Mouse (Mus musculus) intestine, embryonic 16.5 days (tissue): ENCODE results near the gene Bhlhe23. TPM values are rescaled to one million over a fixed set of nuclear protein-coding genes. Genes with fewer than 3 reads are reported as not detected.

ENCODE experiments used
- polyA plus RNA-seq: library from polyadenylated mRNA; unstranded; fragments of >200 nt; fragmentation: Nextera tagmentation; extraction: Ambion mirVana; gene quantifications from 2 replicates; pipeline ENCODE4 v1.2.1, GENCODE M21; 2015

Gene Bhlhe23
- polyA plus RNA-seq, 1 experiment from 2014 or later: not detected

Other genes starting within 250 kb of the Bhlhe23 start
- 19.0 and 20.9 TPM in 2 replicates for gene Mrgbp, start 195.6 kb downstream of the Bhlhe23 start, polyA plus RNA-seq
- gene Ogfr, start 187.7 kb downstream of the Bhlhe23 start, polyA plus RNA-seq: 36.6 and 37.5 TPM in 2 replicates
- 4.1 and 6.2 TPM in 2 replicates for gene Col9a3, start 179.1 kb downstream of the Bhlhe23 start, polyA plus RNA-seq
- 0.10 and 0.12 TPM in 2 replicates for gene Tcfl5, start 134.2 kb downstream of the Bhlhe23 start, polyA plus RNA-seq
- gene Dido1, start 66.9 kb downstream of the Bhlhe23 start, polyA plus RNA-seq: 16.6 and 17.0 TPM in 2 replicates
- gene Gid8, start 66.8 kb downstream of the Bhlhe23 start, polyA plus RNA-seq: 51.1 and 54.4 TPM in 2 replicates
- 5.4 and 6.3 TPM in 2 replicates for gene Slc17a9, start 51.6 kb downstream of the Bhlhe23 start, polyA plus RNA-seq
- 9.2 and 9.8 TPM in 2 replicates for gene Ythdf1, start 144.0 kb upstream of the Bhlhe23 start, polyA plus RNA-seq
- gene Birc7, start 152.1 kb upstream of the Bhlhe23 start, polyA plus RNA-seq: 0.09 TPM in 1 of 2 replicates, not detected in the other
- 29.9 and 32.5 TPM in 2 replicates for gene Nkain4, start 177.8 kb upstream of the Bhlhe23 start, polyA plus RNA-seq
- 74.2 and 82.4 TPM in 2 replicates for gene Arfgap1, start 190.3 kb upstream of the Bhlhe23 start, polyA plus RNA-seq
- gene Col20a1, start 209.6 kb upstream of the Bhlhe23 start, polyA plus RNA-seq: 0.27 and 0.61 TPM in 2 replicates